In genomic region chr1:177609683-177610082, GRCm38 (mm10) we compare ENCODE assay signal across 20 mouse cellular contexts.
DNase-seq lines count a peak whose midpoint lies in the region; TF ChIP-seq lines count a peak whose summit lies in the region.
"Had no signal": no experiment of that assay in that cellular context is flagged by ENCODE, and none has a peak within 500 bp of the region (broad histone marks: within the 10 kb centered on the region; RNA-seq: fewer than 3 reads in every experiment).

No protein-coding gene starts in this region.

- peak; percentile 40 for DNase-seq in cerebellum, adult 8-10 months
- no peak for DNase-seq in cerebellum, postnatal 4 days (ENCODE audit: low spot score in 2 of 2)
- DNase-seq in heart, adult 11 months = peak; percentile 81
- no peak for DNase-seq in heart, adult 2 months
- no peak for DNase-seq in testis, postnatal 14 days (ENCODE audit: low spot score)
- DNase-seq: adrenal gland, adult 2 months; adrenal gland, postnatal 14 days; embryo, embryonic 11 days; gastrocnemius, postnatal 25 days; heart, postnatal 14 days; heart, postnatal 4 days; kidney, adult 18-20 months had no signal

- intact Hi-C loops in heart, adult 2 months (cut with DNase I) = loop anchor here (5.0 kb wide), 1 partner anchor 77 kb away; no protein-coding TSS in a partner anchor

- no peaks in the 10 kb centered on the region for H3K79me2 ChIP-seq in heart, adult 2 months (replicated peaks; ENCODE audit: control insufficient read depth, insufficient read depth, low read length)

- 75% methylated on average over 5 of the region's 5 CpGs for WGBS in heart, adult 2 months

- peaks cover 8% of the 10 kb centered on the region for H3K4me1 ChIP-seq in heart, adult 2 months (ENCODE audit: control insufficient read depth, insufficient read depth, low read length)
- H3K4me1 ChIP-seq in testis, adult 2 months (ENCODE audit: control insufficient read depth, insufficient read depth, low read length) = peaks cover 5% of the 10 kb centered on the region
- H3K4me1 ChIP-seq: embryonic facial prominence, embryonic 13.5 days had no signal

- no peak for TF ChIP-seq POLR2A in heart, adult 2 months (IDR thresholded peaks at IDR 0.05; ENCODE audit: insufficient read depth, low read depth, low read length)
- TF ChIP-seq POLR2A in testis, adult 2 months (IDR thresholded peaks at IDR 0.05; ENCODE audit: control insufficient read depth, low read depth, low read length) = no peak

- no peaks in the 10 kb centered on the region for H3K27me3 ChIP-seq in heart, adult 2 months (ENCODE audit: control insufficient read depth, insufficient read depth, low read length)
- no peaks in the 10 kb centered on the region for H3K27me3 ChIP-seq in testis, adult 2 months (ENCODE audit: control insufficient read depth, insufficient read depth, low read length)
- H3K27me3 ChIP-seq: embryonic facial prominence, embryonic 13.5 days; forebrain, embryonic 12.5 days; forebrain, embryonic 15.5 days; heart, embryonic 13.5 days had no signal

- no peaks in the 10 kb centered on the region for H3K36me3 ChIP-seq in heart, adult 2 months (ENCODE audit: control insufficient read depth, insufficient read depth, low read length)
- no peaks in the 10 kb centered on the region for H3K36me3 ChIP-seq in testis, adult 2 months (ENCODE audit: control insufficient read depth, insufficient read depth, low read length)
- H3K36me3 ChIP-seq: embryonic facial prominence, embryonic 10.5 days; embryonic facial prominence, embryonic 13.5 days; forebrain, embryonic 12.5 days; forebrain, embryonic 15.5 days; heart, embryonic 13.5 days had no signal

- H3K27ac ChIP-seq in heart, adult 2 months = no peak overlapping the region
- 0 out of 2 replicates have a peak overlapping the region, but pooled peaks have one; percentile 43 for H3K27ac ChIP-seq in testis, adult 2 months (ENCODE audit: control insufficient read depth, insufficient read depth, low read depth, low read length)
- H3K27ac ChIP-seq: embryonic facial prominence, embryonic 10.5 days; embryonic facial prominence, embryonic 13.5 days; forebrain, embryonic 12.5 days; forebrain, embryonic 15.5 days; heart, embryonic 13.5 days; hindbrain, embryonic 14.5 days had no signal

- H3K4me3 ChIP-seq in heart, adult 2 months = no peak overlapping the region
- no peak overlapping the region for H3K4me3 ChIP-seq in testis, adult 2 months (ENCODE audit: control insufficient read depth, low read depth, low read length)
- H3K4me3 ChIP-seq: embryonic facial prominence, embryonic 10.5 days; embryonic facial prominence, embryonic 13.5 days; erythroblast, embryonic 14.5 days; forebrain, embryonic 12.5 days; forebrain, embryonic 15.5 days; heart, embryonic 13.5 days had no signal

- no peak for TF ChIP-seq EP300 in heart, adult 2 months (IDR thresholded peaks at IDR 0.05; ENCODE audit: insufficient read depth, low read depth, low read length)

- no peak overlapping the region for H3K9ac ChIP-seq in heart, adult 2 months (ENCODE audit: low read depth, low read length)
- H3K9ac ChIP-seq: embryonic facial prominence, embryonic 13.5 days; forebrain, embryonic 12.5 days; forebrain, embryonic 15.5 days; heart, embryonic 13.5 days; hindbrain, embryonic 14.5 days had no signal

- TF ChIP-seq CTCF in heart, adult 2 months (IDR thresholded peaks at IDR 0.05) = no peak
- no peak for TF ChIP-seq CTCF in testis, adult 2 months (IDR thresholded peaks at IDR 0.05; ENCODE audit: control insufficient read depth, insufficient read depth, insufficient replicate concordance, low read depth, low read length)

Comparison
In these comparisons a context has a peak if more than half of its experiments do, and no peak if none do; other contexts are left out.
1. DNase-seq: peak in cerebellum, adult 8-10 months (single experiment) and heart, adult 11 months (single experiment); none in cerebellum, postnatal 4 days (0 of 2), heart, adult 2 months (0 of 2) and testis, postnatal 14 days (single experiment).